Mouse (Mus musculus) cerebellum, adult 9-10 months (tissue): Measurements from ENCODE around the gene Guca2b.
"Not testable (repeated sequence)": the region's sequence is repeated elsewhere in the genome, so short reads cannot be mapped to it uniquely, and the experiment has no call there.

ENCODE experiments used
- DNase-seq: peaks from one replicate; pipeline ENCODE4 v3.0.0; 2022

Gene Guca2b

GRCm38 (mm10) chr4:119642666-119643065, 16.1 kb downstream of the Guca2b start:
- no peak for DNase-seq

- no peak for DNase-seq
Measured at GRCm38 (mm10) chr4:119638656-119639055, 20.1 kb downstream of the Guca2b start.

GRCm38 (mm10) chr4:119637946-119638345, 20.8 kb downstream of the Guca2b start:
- no peak for DNase-seq

GRCm38 (mm10) chr4:119637176-119637845, 21.4 kb downstream of the Guca2b start, which contains the start of gene Guca2a:
TSS of gene Guca2a (plus strand) at chr4:119637704.
- no peak for DNase-seq

- DNase-seq, result no peak
Measured at GRCm38 (mm10) chr4:119636731-119637130, 22.0 kb downstream of the Guca2b start.

- no peak for DNase-seq
Measured at GRCm38 (mm10) chr4:119635686-119636085, 23.1 kb downstream of the Guca2b start.

- no peak for DNase-seq
Measured at GRCm38 (mm10) chr4:119634908-119635660, 23.7 kb downstream of the Guca2b start.

GRCm38 (mm10) chr4:119633948-119634347, 24.8 kb downstream of the Guca2b start:
- DNase-seq, result no peak

- no peak for DNase-seq
Measured at GRCm38 (mm10) chr4:119633342-119633741, 25.4 kb downstream of the Guca2b start.

- DNase-seq, result no peak
Measured at GRCm38 (mm10) chr4:119632721-119633120, 26.0 kb downstream of the Guca2b start.

- peak; percentile 29 for DNase-seq
Measured at GRCm38 (mm10) chr4:119631115-119631919, 27.4 kb downstream of the Guca2b start.

GRCm38 (mm10) chr4:119628363-119628762, 30.4 kb downstream of the Guca2b start:
- DNase-seq, result not testable (repeated sequence)

GRCm38 (mm10) chr4:119627317-119627716, 31.4 kb downstream of the Guca2b start:
- no peak for DNase-seq

GRCm38 (mm10) chr4:119626876-119627275, 31.9 kb downstream of the Guca2b start:
- DNase-seq, result no peak

- no peak for DNase-seq
Measured at GRCm38 (mm10) chr4:119626081-119626645, 32.6 kb downstream of the Guca2b start.

GRCm38 (mm10) chr4:119614724-119615123, 44.0 kb downstream of the Guca2b start:
- DNase-seq, result no peak

GRCm38 (mm10) chr4:119614078-119614477, 44.7 kb downstream of the Guca2b start:
- DNase-seq, result no peak

GRCm38 (mm10) chr4:119609488-119609887, 49.3 kb downstream of the Guca2b start:
- DNase-seq, result no peak
